Mouse (Mus musculus) mature B cell (primary cell): Measurements from ENCODE around the gene Arid5b.

Source experiments
- in situ Hi-C: fragments of 300-500 bp; cut with MboI; formaldehyde crosslinking; loops from 2 replicates; pipeline ENCODE4 v1.14.3; 2019

Gene Arid5b

DNA sequence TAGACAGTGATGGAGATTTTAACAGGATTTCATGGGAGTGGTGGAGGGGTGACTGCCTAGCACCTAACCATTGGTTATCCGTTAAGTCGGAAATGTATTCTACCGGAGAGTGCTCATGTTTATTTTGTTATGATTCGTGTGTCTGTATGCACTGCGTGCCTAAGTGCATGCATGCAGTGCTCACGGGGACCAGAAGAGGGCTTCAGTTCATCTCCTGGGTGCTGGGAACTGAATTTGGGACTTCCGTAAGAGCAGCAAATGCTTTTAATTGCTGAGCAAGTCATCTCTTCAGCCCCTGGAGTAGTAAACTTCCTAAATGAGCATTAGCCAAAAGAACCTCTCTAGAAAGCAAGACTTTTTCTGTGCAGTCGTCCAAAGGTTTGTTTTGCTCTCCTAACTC lies 226.2 kb downstream of the Arid5b start:
- in situ Hi-C loops: no loop called here

DNA sequence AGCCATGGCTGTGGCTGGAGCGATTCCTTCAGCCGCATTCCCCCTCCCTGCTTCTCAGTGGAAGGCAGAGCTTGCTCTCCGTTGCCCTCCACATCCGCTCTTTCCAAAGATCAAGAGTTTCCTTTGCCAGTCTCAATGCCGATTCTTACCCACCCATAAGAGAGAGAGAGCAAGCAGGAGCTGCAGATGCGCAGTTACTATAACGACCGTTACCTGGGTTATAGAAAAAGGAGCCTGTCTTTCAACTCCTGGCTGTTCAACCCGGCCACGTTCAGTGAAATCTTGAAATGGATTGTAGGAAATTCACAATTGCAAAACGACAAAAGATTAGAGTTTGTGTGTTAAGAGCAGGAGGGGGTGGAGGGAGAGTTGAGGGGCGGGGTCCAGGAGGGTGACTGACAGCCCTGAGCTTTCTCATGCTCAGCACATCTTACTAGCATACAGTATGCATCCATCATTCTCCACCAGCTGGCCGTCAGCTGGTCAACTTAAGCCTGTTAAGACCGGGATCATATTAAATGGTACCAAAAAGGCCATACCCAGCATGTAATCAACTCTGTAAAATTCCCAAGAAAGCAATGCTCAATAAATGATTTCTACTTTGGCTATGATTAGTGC lies 227.1 kb downstream of the Arid5b start:
- in situ Hi-C loops: no loop called here

DNA sequence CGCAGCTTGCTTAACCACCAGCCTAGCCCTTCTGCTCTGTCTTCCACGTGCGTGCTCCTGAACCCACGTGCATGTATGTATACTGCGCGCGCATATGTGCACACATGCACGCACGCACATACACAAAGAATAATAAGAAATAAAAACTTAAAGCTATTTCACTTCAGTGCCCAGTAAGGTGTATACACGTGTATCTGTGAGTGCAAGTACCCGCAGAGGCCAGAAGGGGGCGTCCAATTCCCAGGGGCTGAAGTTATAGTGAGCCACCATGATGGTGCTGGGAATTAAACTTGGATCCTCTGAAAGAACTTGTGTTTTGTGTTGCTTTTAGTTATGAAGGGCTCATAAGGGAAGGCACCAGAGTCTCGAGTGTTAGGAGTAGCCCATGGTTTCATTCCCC lies 227.7 kb downstream of the Arid5b start:
- in situ Hi-C loops: no loop called here

DNA sequence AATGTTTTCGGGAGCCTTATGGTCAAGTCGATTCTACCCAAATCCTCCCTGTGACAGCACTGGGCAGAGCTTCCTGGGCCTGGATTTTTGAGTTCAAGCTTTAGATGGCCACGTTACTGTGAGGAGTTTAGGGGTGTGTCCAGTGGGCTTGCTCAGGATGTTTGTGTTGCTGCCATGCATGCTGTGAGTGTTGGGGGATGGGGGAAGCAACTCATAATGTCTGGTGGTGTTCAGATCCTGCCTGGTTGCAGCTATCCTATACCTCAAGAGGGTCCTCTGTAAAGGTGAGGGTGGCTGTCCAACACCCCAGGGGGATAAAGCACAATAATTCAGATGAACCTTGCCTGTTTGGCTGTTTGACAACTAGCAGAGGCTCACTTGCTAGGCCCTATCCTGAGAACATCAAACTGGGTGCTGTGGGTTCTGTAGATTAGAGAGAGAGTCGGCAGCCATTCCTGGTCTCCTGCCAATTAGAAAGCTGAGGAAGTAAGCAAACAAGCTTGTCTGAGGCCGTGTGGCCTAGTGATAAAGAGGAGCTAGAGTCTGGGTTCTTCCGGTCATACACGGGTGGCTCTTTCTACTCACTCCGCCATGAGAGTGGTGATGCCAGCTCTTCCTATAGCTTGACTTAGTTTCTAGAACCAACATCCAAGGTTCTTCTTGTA lies 229.8 kb downstream of the Arid5b start:
- in situ Hi-C loops: no loop called here

DNA sequence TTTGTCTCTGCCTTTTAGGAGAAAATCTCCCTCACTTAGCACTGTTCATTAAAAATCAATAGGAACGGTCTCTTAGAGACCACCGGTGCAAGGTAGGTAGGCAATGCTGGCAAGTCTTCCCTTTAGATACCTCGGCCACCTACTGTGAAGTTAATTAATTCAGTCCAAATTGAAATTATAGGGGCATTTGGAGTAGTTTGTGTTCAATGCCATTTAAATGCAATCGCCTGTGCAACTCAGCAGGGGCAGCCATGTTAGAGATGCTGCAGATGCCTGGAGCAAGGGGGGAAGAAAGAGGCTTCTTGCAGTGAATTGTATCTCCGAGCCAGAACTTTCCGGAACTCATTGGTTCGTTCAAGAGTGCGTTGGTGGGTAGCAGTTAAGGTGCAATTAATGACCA lies 233.7 kb downstream of the Arid5b start:
- in situ Hi-C loops: no loop called here

DNA sequence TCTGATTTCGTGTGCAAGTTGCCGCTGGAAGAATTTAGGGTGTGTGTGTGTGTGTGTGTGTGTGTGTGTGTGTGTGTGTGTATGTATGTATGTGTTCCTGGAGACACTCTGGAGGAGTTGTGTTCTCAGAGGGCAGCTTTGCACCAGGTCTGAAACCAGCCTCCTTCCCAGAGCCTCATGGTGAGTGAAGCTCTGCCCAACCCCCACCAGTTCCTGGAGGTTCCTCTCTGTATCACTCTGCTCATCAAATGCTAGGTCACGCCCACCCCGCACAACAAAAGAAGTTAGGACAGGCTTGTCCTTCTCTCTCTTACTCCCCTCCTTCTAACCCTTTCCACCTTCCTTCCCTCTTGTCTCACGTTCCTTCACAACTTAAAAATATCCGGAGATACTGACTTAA lies 234.6 kb downstream of the Arid5b start:
- in situ Hi-C loops: no loop called here
